Mouse (Mus musculus) lung, adult 2 months (tissue): ENCODE measurements around the gene Zfhx3.

ENCODE experiments used
- CTCF ChIP-seq: fragments of 200-500 bp; IDR thresholded peaks from 2 replicates; pipeline ENCODE4 v1.5.1; 2011; ENCODE audit warnings: mild to moderate bottlenecking, low read length, control low read depth; ENCODE audit not compliant: insufficient read depth
- POLR2A ChIP-seq: fragments of 200-500 bp; IDR thresholded peaks from 2 replicates; pipeline ENCODE4 v1.6.1; 2011; ENCODE audit warnings: low read depth, mild to moderate bottlenecking, control low read depth, low read length, borderline replicate concordance; ENCODE audit errors: extremely low read depth

DNA sequence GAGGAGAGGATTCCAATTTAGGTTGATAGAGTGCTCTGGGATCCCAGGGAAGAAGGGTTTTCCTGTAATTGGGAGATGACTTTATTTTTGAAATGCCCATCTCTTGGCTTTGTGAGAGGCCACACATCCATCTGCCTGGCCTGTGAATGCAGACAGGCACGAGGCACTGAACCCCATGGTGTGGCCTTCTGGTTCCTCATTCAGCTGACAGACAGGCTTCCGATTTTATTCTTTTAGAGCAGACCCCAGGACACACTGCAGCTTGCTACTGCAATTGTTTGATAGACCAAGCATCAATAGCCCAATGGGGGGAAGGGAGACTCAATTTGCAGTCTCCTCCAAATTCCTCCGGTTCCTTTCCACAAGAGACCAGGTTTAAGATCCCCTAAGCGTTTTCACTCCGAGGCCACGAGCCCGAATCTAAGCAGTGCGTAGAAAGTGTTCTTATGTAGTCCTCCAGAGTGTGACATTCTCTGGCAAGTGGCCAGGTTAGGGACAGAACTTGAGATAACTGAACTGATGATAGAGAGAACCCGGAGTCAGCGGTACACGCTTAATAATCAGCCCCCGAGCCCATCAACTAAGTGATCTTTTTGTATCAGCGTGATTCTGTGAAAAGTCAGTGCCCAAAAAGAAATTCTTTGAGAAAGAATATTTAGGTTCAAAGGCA lies 275.9 kb downstream of the Zfhx3 start:
- TF ChIP-seq POLR2A (no peak), CTCF (no peak)
